In the genomic region with DNA sequence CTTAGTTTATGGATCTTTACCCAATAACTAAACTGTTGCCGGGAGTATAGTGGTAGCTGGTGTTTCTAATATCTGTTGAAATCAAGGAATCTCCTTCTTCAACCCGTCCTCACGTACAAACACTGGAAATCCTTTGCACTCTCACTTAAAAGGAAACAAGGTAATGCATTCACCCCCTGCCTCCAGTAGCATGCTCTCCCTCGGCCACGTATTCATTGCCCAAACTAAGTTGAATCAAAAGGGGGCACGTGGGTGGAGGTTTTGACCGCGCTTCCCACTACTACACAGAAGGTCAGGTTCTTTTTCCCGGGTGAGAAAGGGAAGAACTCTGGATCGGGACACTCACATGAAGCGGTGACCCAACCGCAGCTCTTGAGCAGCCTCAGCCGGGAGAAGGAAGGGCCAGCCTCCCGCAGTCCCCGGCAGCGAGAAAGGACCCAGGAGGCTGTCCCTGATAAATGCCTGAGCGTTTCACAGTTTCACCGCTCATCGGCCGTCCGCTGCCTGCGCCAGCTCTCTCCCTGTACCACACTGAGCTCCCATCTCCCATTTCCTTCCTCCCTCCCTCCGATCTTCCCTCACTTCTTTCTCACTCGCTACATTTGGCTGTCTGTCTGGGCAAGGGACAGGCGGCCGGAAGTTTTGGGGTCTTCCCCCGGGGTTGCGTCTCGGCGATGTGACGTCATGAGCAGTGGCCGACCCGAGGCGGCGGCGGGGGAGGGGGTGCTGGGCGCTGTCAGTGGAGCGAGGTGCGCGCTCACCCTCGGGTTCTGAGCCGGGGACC, we compare ENCODE assay signal across 8 mouse cellular contexts. TPM values are rescaled to one million over a fixed set of nuclear protein-coding genes. Genes with fewer than 3 reads are reported as not detected.
A peak's percentile ranks its signal among the peaks of the same experiment; 100 is the strongest.
DNase-seq lines count a peak whose midpoint lies in the region; ATAC-seq lines count a peak whose summit lies in the region.

Gene Tbck (plus strand): TSS at position 698 of the 784 bp plus-strand sequence.

- H3K27me3 ChIP-seq in heart, embryonic 14.5 days (ENCODE audit: control insufficient read depth, insufficient read depth, low read length): no peaks in the 10 kb centered on the region
- no peaks in the 10 kb centered on the region for H3K27me3 ChIP-seq in liver, embryonic 13.5 days
- no peaks in the 10 kb centered on the region for H3K27me3 ChIP-seq in stomach, embryonic 16.5 days (ENCODE audit: control insufficient read depth, insufficient read depth, low read length)

- H3K9me3 ChIP-seq in heart, embryonic 14.5 days (ENCODE audit: control insufficient read depth, low read length): no peaks in the 10 kb centered on the region
- no peaks in the 10 kb centered on the region for H3K9me3 ChIP-seq in liver, embryonic 13.5 days (replicated peaks)
- no peaks in the 10 kb centered on the region for H3K9me3 ChIP-seq in stomach, embryonic 16.5 days (replicated peaks; ENCODE audit: control insufficient read depth, low read length)

- peak within 1 kb of the TSS; percentile 77 to 97 for H3K4me3 ChIP-seq in heart, embryonic 14.5 days (ENCODE audit: control insufficient read depth in 1 of 2, insufficient read depth in 1 of 2, low read depth in 1 of 2, low read length in 2 of 2)
- H3K4me3 ChIP-seq in liver, embryonic 13.5 days (replicated peaks): peak within 1 kb of the TSS; percentile 84
- H3K4me3 ChIP-seq in stomach, embryonic 16.5 days (replicated peaks; ENCODE audit: low read length): peak within 1 kb of the TSS; percentile 97

- H3K4me1 ChIP-seq in heart, embryonic 14.5 days (ENCODE audit: control insufficient read depth in 2 of 2, insufficient read depth in 2 of 2, low read length in 2 of 2): peaks cover 2 to 18% of the 10 kb centered on the region in 2 experiments
- H3K4me1 ChIP-seq in liver, embryonic 13.5 days (replicated peaks): peaks cover 20% of the 10 kb centered on the region
- H3K4me1 ChIP-seq in stomach, embryonic 16.5 days (ENCODE audit: control insufficient read depth, insufficient read depth, low read length): peaks cover 10% of the 10 kb centered on the region

- peak within 1 kb of the TSS; percentile 65 for H3K4me2 ChIP-seq in heart, embryonic 14.5 days (ENCODE audit: low read length)
- peak within 1 kb of the TSS; percentile 79 for H3K4me2 ChIP-seq in liver, embryonic 13.5 days
- H3K4me2 ChIP-seq in stomach, embryonic 16.5 days (ENCODE audit: low read depth, low read length): peak within 1 kb of the TSS; percentile 90

- peak within 1 kb of the TSS; percentile 90 for H3K9ac ChIP-seq in heart, embryonic 14.5 days (ENCODE audit: low read length)
- H3K9ac ChIP-seq in liver, embryonic 13.5 days: peak within 1 kb of the TSS; percentile 84
- H3K9ac ChIP-seq in stomach, embryonic 16.5 days (ENCODE audit: low read length): peak within 1 kb of the TSS; percentile 92

- H3K36me3 ChIP-seq in heart, embryonic 14.5 days (ENCODE audit: control insufficient read depth, insufficient read depth, low read length): peaks cover 16% of the 10 kb centered on the region
- no peaks in the 10 kb centered on the region for H3K36me3 ChIP-seq in liver, embryonic 13.5 days
- no peaks in the 10 kb centered on the region for H3K36me3 ChIP-seq in stomach, embryonic 16.5 days (ENCODE audit: control insufficient read depth, insufficient read depth, low read length)

- peak within 1 kb of the TSS; percentile 94 to 98 for H3K27ac ChIP-seq in heart, embryonic 14.5 days (replicated peaks in 1 of 2; ENCODE audit: control insufficient read depth in 1 of 2, insufficient read depth in 1 of 2, low read depth in 2 of 2, low read length in 2 of 2)
- H3K27ac ChIP-seq in liver, embryonic 13.5 days: peak within 1 kb of the TSS; percentile 81
- peak within 1 kb of the TSS; percentile 94 for H3K27ac ChIP-seq in stomach, embryonic 16.5 days (ENCODE audit: low read length)

- WGBS in heart, embryonic 14.5 days: under 1% methylated on average over 41 of the region's 42 CpGs
- WGBS in liver, embryonic 13.5 days (ENCODE audit: insufficient replicate concordance): 1% methylated on average over 42 of the region's 42 CpGs
- WGBS in stomach, embryonic 16.5 days: under 1% methylated on average over 42 of the region's 42 CpGs

- DNase-seq in c-Kit-negative CD71-positive TER-119-positive erythroid progenitor cells, embryonic 14.5 days (ENCODE audit: low read depth, low spot score): peak; percentile 67
- DNase-seq in fibroblast of lung, adult 2 months (ENCODE audit: low read depth): peak; percentile 79
- DNase-seq in kidney, postnatal 14 days: peak; percentile 95
- DNase-seq in liver, embryonic 13.5 days: peak; percentile 88
- DNase-seq in neural tube, embryonic 10.5 days (ENCODE audit: extremely low spot score, low spot score): peak; percentile 91

- ATAC-seq in CD4-positive, CD25-positive, alpha-beta regulatory T cell, adult 4 months: peak; percentile 95
- peak; percentile 94 for ATAC-seq in heart, embryonic 14.5 days (ENCODE audit: insufficient number of reproducible peaks, insufficient read depth, low FRiP score, low read depth)
- ATAC-seq in liver, embryonic 13.5 days (ENCODE audit: low read depth): peak; percentile 94
- ATAC-seq in stomach, embryonic 16.5 days (ENCODE audit: insufficient read depth, low FRiP score): peak; percentile 97

RNA-seq across cellular contexts. Expression of gene Tbck, which starts in this region (rescaled TPM):
- 10 to 100 TPM; 37.0 to 44.4 TPM for polyA plus RNA-seq in CD4-positive, CD25-positive, alpha-beta regulatory T cell, adult 4 months (2017; shearing (Covaris generic))
- polyA plus RNA-seq in heart, embryonic 14.5 days (2014; fragmentation: Nextera tagmentation; extraction: Ambion mirVana): 13.5 and 15.9 TPM in 2 replicates
- 4.8 and 5.6 TPM in 2 replicates for polyA plus RNA-seq in liver, embryonic 13.5 days (2015; fragmentation: Nextera tagmentation; extraction: Ambion mirVana)
- polyA plus RNA-seq in stomach, embryonic 16.5 days (2015; fragmentation: Nextera tagmentation; extraction: Ambion mirVana): 17.0 and 19.6 TPM in 2 replicates

Comparison
In these comparisons a context has a peak if more than half of its experiments do, and no peak if none do; other contexts are left out.
1. Peak in every context shown above with its lines: DNase-seq, ATAC-seq, H3K4me3 ChIP-seq and H3K27ac ChIP-seq.